Mouse (Mus musculus) heart, embryonic 14.5 days (tissue): ENCODE data around the gene Ebf3. TPM values are rescaled to one million over a fixed set of nuclear protein-coding genes. Genes with fewer than 3 reads are reported as not detected.
A peak's percentile ranks its signal among the peaks of the same experiment; 100 is the strongest.

Experiments
- ATAC-seq: fragments of 200-750 bp; cut with Nextera tagmentation; 2 replicates; pipeline ENCODE4 v1.8.0; 2017; ENCODE audit warnings: low read depth, moderate TSS enrichment; ENCODE audit not compliant: insufficient number of reproducible peaks, insufficient read depth, low FRiP score
- H3K27ac ChIP-seq, 2 experiments: fragments of 200-500 bp in 1 of 2; fragments of 300-500 bp in 1 of 2; sonication (generic) in 1 of 2; replicated peaks in 1 of 2; 2 replicates each; pipeline ENCODE4 v1.5.1; 2012 to 2014; ENCODE audit warnings: low read depth in 2 of 2, low read length in 2 of 2, control low read depth in 1 of 2, mild to moderate bottlenecking in 1 of 2, mixed read lengths in 1 of 2; ENCODE audit not compliant: control insufficient read depth in 1 of 2, insufficient read depth in 1 of 2
- H3K27me3 ChIP-seq: fragments of 300-500 bp; sonication (generic); 2 replicates; pipeline ENCODE4 v1.6.1; 2014; ENCODE audit warnings: mild to moderate bottlenecking, low read length, control low read depth; ENCODE audit not compliant: control insufficient read depth, insufficient read depth
- H3K36me3 ChIP-seq: fragments of 300-500 bp; sonication (generic); 2 replicates; pipeline ENCODE4 v1.6.1; 2014; ENCODE audit warnings: mild to moderate bottlenecking, control low read depth, low read length, mixed read lengths; ENCODE audit not compliant: control insufficient read depth, insufficient read depth
- H3K4me1 ChIP-seq, 2 experiments: fragments of 200-500 bp in 1 of 2; fragments of 300-500 bp in 1 of 2; sonication (generic) in 1 of 2; 2 replicates each; pipeline ENCODE4 v1.6.1; 2012 to 2014; ENCODE audit warnings: low read length in 2 of 2, control low read depth in 1 of 2, mixed read lengths in 1 of 2; ENCODE audit not compliant: control insufficient read depth in 2 of 2, insufficient read depth in 2 of 2
- H3K4me2 ChIP-seq: fragments of 300-500 bp; sonication (generic); 2 replicates; pipeline ENCODE4 v1.6.1; 2014; ENCODE audit warnings: mild to moderate bottlenecking, low read length
- H3K4me3 ChIP-seq, 2 experiments: fragments of 200-500 bp in 1 of 2; fragments of 300-500 bp in 1 of 2; sonication (generic) in 1 of 2; 2 replicates each; pipeline ENCODE4 v1.5.1; 2012 to 2014; ENCODE audit warnings: low read length in 2 of 2, mild to moderate bottlenecking in 2 of 2, control low read depth in 1 of 2, low read depth in 1 of 2, moderate library complexity in 1 of 2; ENCODE audit not compliant: control insufficient read depth in 1 of 2, insufficient read depth in 1 of 2
- H3K9ac ChIP-seq: fragments of 300-500 bp; sonication (generic); 2 replicates; pipeline ENCODE4 v1.6.1; 2014; ENCODE audit warnings: mild to moderate bottlenecking, low read length
- H3K9me3 ChIP-seq: fragments of 300-500 bp; sonication (generic); 2 replicates; pipeline ENCODE4 v1.6.1; 2016; ENCODE audit warnings: low read length, control low read depth; ENCODE audit not compliant: control insufficient read depth
- WGBS: fragments of 180-500 bp; shearing (Covaris S2); extraction: QIAGEN DNeasy Blood & Tissue Kit; methylation state at CpG from one replicate; pipeline ENCODE4 v1.1.7; 2014; 5-methylcytosine and 5-hydroxymethylcytosine counted together
- polyA plus RNA-seq: library from polyadenylated mRNA; unstranded; fragments of >200 nt; fragmentation: Nextera tagmentation; extraction: Ambion mirVana; gene quantifications from 2 replicates; pipeline ENCODE4 v1.2.1, GENCODE M21; 2014

The Ebf3 gene
- polyA plus RNA-seq, 1 experiment from 2014 or later = 2.3 TPM

DNA sequence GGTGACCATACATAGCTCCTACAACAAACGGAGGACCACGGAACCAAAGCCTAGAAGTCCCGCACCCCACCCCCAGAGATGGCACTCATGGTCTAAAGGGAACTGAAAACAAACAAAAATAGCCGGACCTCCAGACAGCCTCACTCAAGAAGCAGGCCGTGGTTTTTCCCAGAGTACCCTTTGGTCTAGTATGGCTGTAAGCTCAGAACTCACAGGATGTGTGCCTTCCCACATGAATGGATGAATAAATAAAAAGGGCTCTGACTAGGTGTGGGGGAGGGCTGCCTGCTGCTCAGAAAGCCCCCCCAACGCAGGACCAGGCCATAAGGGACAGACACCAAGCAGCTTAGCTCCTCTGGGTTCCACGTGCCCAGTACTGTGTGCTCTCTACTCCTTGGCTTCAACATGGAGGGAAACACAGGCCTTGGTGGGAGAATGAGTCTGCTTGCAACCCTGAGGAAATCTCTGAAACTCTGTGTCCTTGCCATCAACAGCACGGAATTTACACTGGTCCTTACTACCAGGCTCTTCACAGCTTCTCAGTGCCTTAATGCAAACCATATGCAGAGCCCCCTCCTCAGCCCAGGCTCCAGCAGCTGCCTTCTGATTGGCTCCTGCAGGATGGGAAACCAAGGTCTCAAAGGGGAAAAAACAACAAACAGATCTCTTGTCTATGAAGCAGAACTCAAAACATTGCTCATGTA lies 45.6 kb downstream of the Ebf3 start:
- H3K4me3 ChIP-seq = no peak overlapping the region
- H3K9ac ChIP-seq = no peak overlapping the region
- no peaks in the 10 kb centered on the region for H3K36me3 ChIP-seq
- 0 out of 2 replicates have a peak, but pooled peaks cover 5% of the 10 kb centered on the region for H3K27me3 ChIP-seq
- 73% methylated on average over 8 of the region's 8 CpGs for WGBS
- H3K27ac ChIP-seq = no peak overlapping the region
- ATAC-seq = no peak
- H3K4me2 ChIP-seq = no peak overlapping the region
- H3K4me1 ChIP-seq = peaks cover 2 to 7% of the 10 kb centered on the region in 2 experiments; a peak in 3 of 4 replicates
- no peaks in the 10 kb centered on the region for H3K9me3 ChIP-seq

DNA sequence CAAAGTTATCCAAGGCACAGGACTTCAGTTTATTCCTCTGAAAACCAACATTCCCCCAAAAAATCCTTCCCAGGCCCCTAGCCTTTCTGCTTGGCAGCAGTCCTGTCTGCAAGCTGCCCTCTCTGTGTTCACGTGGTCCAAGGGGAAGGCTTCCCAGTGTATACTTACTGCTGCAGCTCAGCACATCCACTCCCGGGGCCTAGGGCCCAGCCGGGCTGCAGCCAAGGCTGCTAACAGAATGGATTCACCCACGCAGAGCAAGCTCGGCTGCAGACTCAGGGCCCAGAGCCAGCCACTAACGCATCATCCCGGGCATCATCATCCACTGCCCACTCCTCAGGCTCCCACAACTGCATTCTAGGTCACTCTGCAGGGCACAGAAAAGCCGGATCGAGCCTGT lies 46.8 kb downstream of the Ebf3 start:
- Histone ChIP-seq H3K4me3 (no peak overlapping the region), H3K27ac (no peak overlapping the region), H3K27me3 (0 out of 2 replicates have a peak, but pooled peaks cover 5% of the 10 kb centered on the region), H3K4me1 (peaks cover 2 to 7% of the 10 kb centered on the region in 2 experiments; a peak in 3 of 4 replicates), H3K9me3 (no peaks in the 10 kb centered on the region), H3K36me3 (no peaks in the 10 kb centered on the region), H3K9ac (no peak overlapping the region), H3K4me2 (no peak overlapping the region)
- no peak; the same call in 1 of the 2 replicates for ATAC-seq
- 75% methylated on average over 9 of the region's 9 CpGs for WGBS

DNA sequence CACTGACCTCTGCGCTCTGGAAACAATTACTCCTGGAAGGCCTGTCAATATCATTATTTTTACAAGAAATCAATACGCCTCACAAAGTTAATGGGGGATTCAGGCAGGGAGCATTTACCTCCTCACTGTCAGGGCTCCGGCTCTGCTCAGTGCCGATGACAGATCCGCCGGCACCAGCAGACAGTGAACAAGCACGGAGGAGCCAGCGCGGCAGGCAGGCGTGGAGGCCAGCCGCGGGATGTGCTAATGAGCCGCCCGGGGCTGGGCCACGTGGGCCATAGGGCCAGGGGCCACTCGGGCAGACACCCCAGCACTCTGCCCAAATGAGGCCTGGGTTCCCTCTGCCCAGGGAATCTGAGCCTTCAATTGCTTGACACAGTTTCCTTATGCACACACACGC lies 47.7 kb downstream of the Ebf3 start:
- Histone ChIP-seq H3K27ac (no peak overlapping the region), H3K27me3 (0 out of 2 replicates have a peak, but pooled peaks cover 5% of the 10 kb centered on the region), H3K4me3 (no peak overlapping the region), H3K36me3 (no peaks in the 10 kb centered on the region), H3K4me2 (peak overlapping the region; percentile 38), H3K4me1 (peaks cover 2 to 7% of the 10 kb centered on the region in 2 experiments; a peak in 3 of 4 replicates), H3K9me3 (no peaks in the 10 kb centered on the region), H3K9ac (0 out of 2 replicates have a peak overlapping the region, but pooled peaks have one; percentile 6)
- WGBS = 11% methylated on average over 17 of the region's 17 CpGs
- no peak for ATAC-seq

DNA sequence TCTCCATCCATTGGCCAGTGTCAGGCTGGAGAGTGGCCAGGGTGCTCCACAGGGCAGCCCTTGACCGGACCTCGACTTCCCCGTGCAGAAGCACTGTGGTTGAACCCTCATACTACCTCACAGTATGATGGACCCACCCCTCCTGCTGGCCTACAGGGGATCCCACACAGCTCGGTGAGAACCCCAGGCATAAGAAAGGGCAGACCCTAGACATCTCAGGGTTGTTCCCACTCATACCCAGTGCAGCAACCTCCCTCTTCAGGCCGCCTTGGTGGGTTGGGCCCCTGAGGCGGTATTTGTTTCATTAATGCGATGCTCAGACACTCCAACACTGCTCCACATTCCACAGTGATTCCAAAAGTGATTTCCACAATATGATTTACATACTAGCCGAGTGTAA lies 51.9 kb downstream of the Ebf3 start:
- WGBS = 86% methylated on average over 8 of the region's 8 CpGs
- 0 out of 2 replicates have a peak, but pooled peaks cover 5% of the 10 kb centered on the region for H3K27me3 ChIP-seq

DNA sequence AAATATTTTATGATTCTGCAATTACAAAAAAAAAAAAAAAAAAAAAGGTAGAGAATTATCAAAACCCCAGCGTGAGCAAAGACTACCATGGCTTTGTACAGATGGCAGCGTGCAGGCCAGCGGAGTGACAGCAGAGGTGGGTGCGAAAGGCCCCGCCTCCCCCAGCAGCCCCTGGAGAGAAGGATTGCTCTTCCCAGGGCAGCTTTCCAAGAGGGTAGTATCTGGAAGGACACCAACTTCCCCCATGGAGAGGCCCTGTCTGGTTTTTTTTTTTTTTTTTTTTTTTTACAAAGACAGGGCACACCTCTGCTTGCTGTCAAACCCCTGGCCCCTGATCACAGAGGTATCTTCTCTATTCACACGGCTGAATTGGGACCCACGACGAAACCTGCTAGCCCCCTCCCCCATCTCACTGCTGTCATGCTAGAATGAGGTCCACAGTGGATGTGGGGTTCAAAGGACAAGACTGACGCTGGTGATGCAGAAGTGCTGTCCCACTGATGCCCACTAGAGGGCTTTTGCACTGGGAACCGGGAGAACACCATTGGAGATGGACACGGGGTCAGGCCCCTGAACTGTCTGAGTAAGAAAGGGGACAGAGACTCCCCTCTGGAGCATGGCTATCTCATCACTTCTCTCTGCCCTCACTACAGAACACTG lies 67.9 kb downstream of the Ebf3 start:
- H3K4me2 ChIP-seq = no peak overlapping the region
- H3K27me3 ChIP-seq = no peaks in the 10 kb centered on the region; the same call in 1 of the 2 replicates
- no peaks in the 10 kb centered on the region for H3K4me1 ChIP-seq
- H3K9me3 ChIP-seq = no peaks in the 10 kb centered on the region
- H3K27ac ChIP-seq = no peak overlapping the region
- H3K4me3 ChIP-seq = no peak overlapping the region
- ATAC-seq = no peak
- H3K36me3 ChIP-seq = no peaks in the 10 kb centered on the region
- 45% methylated on average over 11 of the region's 11 CpGs for WGBS
- no peak overlapping the region for H3K9ac ChIP-seq

More for the DNA sequence above, 51.9 kb downstream of the Ebf3 start:
- H3K4me1 ChIP-seq = peaks cover 2 to 7% of the 10 kb centered on the region in 2 experiments; a peak in 3 of 4 replicates
- H3K4me2 ChIP-seq = no peak overlapping the region
- no peaks in the 10 kb centered on the region for H3K9me3 ChIP-seq
- H3K36me3 ChIP-seq = no peaks in the 10 kb centered on the region
- H3K4me3 ChIP-seq = no peak overlapping the region
- H3K9ac ChIP-seq = no peak overlapping the region
- no peak for ATAC-seq
- no peak overlapping the region for H3K27ac ChIP-seq

DNA sequence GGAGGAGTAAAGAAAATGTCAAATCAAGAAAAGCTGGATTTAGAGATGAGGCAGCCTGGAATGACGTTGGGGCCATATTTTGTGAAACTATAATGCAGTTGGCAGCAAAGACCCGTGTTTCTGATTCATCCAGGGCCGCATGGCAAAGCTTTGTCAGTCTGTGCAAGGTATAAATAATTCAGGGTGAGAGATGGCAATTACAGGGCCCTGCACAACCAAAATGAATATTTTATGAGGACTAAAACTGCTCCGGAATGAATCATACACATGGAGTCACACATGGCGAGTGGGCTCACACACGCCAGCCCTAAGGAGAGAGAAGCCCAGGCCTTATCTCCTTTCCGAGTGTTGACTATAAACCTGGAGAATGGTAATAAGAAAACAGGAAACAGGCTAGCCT lies 69.4 kb downstream of the Ebf3 start:
- no peak overlapping the region for H3K4me2 ChIP-seq
- 0 out of 2 replicates have a peak, but pooled peaks cover 4% of the 10 kb centered on the region for H3K27me3 ChIP-seq
- no peaks in the 10 kb centered on the region for H3K36me3 ChIP-seq
- no peak overlapping the region for H3K27ac ChIP-seq
- WGBS = 81% methylated on average over 7 of the region's 7 CpGs
- H3K9me3 ChIP-seq = no peaks in the 10 kb centered on the region
- H3K9ac ChIP-seq = no peak overlapping the region
- no peak for ATAC-seq
- H3K4me1 ChIP-seq = no peaks in the 10 kb centered on the region
- no peak overlapping the region for H3K4me3 ChIP-seq

DNA sequence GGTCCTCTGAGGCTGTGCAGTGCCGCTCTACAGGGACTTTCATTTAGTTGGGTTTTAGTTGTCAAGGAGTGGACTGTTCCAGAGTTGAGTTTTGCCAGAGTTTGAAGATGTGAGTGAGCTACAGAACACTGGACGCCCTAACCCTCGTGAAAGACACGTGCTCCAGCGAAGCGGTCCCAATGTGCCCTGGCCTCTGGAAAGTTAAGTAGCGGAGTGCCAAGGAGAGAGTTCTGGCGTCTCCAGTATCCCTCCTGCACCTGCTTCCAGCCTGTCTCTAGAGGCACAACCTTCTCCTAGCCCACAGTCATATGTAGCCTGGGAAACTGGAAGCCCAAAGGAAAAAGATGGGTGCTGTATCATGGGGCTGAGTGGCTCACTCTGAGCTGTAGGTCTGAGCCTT lies 73.8 kb downstream of the Ebf3 start:
- no peaks in the 10 kb centered on the region for H3K9me3 ChIP-seq
- H3K4me1 ChIP-seq = no peaks in the 10 kb centered on the region
- peaks cover 8% of the 10 kb centered on the region for H3K27me3 ChIP-seq
- no peak overlapping the region for H3K27ac ChIP-seq
- no peak for ATAC-seq
- H3K4me2 ChIP-seq = no peak overlapping the region
- no peak overlapping the region for H3K4me3 ChIP-seq
- no peaks in the 10 kb centered on the region for H3K36me3 ChIP-seq
- WGBS = 83% methylated on average over 8 of the region's 8 CpGs
- H3K9ac ChIP-seq = no peak overlapping the region
